Mouse (Mus musculus) heart, adult 2 months (tissue): Measurements from ENCODE around the gene Klhl4.

Source experiments
- CTCF ChIP-seq: fragments of 200-600 bp; IDR thresholded peaks from 2 replicates; pipeline ENCODE4 v1.8.1; 2022; ENCODE audit warnings: antibody characterized with exemption, mild to moderate bottlenecking, moderate library complexity
- EP300 ChIP-seq: fragments of 200-500 bp; IDR thresholded peaks from 2 replicates; pipeline ENCODE4 v1.6.1; 2011; ENCODE audit warnings: low read depth, low read length, control low read depth; ENCODE audit not compliant: insufficient read depth
- POLR2A ChIP-seq: fragments of 200-500 bp; IDR thresholded peaks from 2 replicates; pipeline ENCODE4 v1.6.1; 2011; ENCODE audit warnings: mild to moderate bottlenecking, low read depth, low read length, control low read depth; ENCODE audit not compliant: insufficient read depth

DNA sequence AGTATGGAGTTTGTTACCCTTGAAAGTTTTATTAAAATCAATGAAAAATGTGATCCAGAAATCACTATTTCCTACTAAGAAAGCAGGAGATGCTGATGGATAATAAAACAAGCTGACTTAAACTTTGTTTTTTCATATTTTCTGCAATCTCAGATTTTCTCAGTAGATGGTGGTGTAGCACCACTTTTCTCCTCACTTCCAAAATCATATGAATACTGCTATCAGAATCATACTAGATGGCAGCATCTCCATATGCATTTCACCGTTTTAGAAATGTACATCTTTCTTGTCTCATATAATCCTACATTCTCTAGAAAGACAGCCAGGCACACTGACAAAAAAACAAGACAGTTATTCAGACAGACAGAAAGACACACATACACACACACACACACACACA is 108.2 kb downstream of the Klhl4 start:
- TF ChIP-seq POLR2A (no peak), CTCF (peak; percentile 43), EP300 (no peak)
